Comparison of ENCODE assay signal across 12 mouse cellular contexts in the genomic region with DNA sequence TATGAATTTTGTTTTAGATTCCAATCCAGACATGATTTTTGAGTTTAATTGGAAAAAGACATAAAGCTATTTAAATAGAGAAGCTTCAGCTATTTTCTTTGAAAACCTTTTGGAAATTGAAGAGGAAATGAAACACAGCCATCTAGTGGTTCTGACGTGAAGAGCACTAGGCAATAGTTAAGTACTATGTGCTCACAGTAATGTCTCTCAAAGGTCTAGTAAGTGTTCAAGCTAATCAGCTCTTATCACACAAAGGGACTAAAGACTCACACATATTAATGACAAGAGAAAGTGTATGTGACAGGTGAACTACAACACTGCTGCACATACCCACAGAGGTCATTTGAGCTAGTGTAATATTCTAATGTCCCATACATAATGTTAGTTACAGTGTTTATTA. TPM values are rescaled to one million over a fixed set of nuclear protein-coding genes. Genes with fewer than 3 reads are reported as not detected.
DNase-seq lines count a peak whose midpoint lies in the region; ATAC-seq and TF ChIP-seq lines count a peak whose summit lies in the region.
"Had no signal": no experiment of that assay in that cellular context is flagged by ENCODE, and none has a peak within 500 bp of the region (broad histone marks: within the 10 kb centered on the region; RNA-seq: fewer than 3 reads in every experiment).

No protein-coding gene starts in this region.

- ATAC-seq in heart, postnatal 0 days (ENCODE audit: insufficient read depth, low read depth): no peak
- no peak for ATAC-seq in heart, embryonic 12.5 days (ENCODE audit: insufficient number of reproducible peaks, low FRiP score)
- ATAC-seq in midbrain, embryonic 14.5 days (ENCODE audit: low FRiP score, low TSS enrichment): no peak
- ATAC-seq in embryonic facial prominence, embryonic 14.5 days (ENCODE audit: low read depth): no peak
- no peak for ATAC-seq in stomach, postnatal 0 days (ENCODE audit: low FRiP score, low TSS enrichment)

- H3K27ac ChIP-seq in heart, postnatal 0 days (ENCODE audit: low read depth): no peak overlapping the region
- no peak overlapping the region for H3K27ac ChIP-seq in heart, embryonic 12.5 days (ENCODE audit: poor library complexity, severe bottlenecking)
- no peak overlapping the region for H3K27ac ChIP-seq in midbrain, embryonic 14.5 days (replicated peaks; ENCODE audit: low read depth, low read length)
- no peak overlapping the region for H3K27ac ChIP-seq in midbrain, embryonic 10.5 days (replicated peaks)
- H3K27ac ChIP-seq in embryonic facial prominence, embryonic 14.5 days (replicated peaks; ENCODE audit: low read depth, low read length): no peak overlapping the region
- no peak overlapping the region for H3K27ac ChIP-seq in stomach, postnatal 0 days (replicated peaks)

- TF ChIP-seq EP300 in heart, postnatal 0 days (IDR thresholded peaks at IDR 0.05; ENCODE audit: low read depth): no peak
- TF ChIP-seq EP300 in stomach, postnatal 0 days (optimal IDR thresholded peaks at IDR 0.05): no peak

- TF ChIP-seq CTCF in heart, postnatal 0 days (IDR thresholded peaks at IDR 0.05; ENCODE audit: low read depth): peak; percentile 42; the same call in 1 of the 2 replicates
- peak; percentile 63 for TF ChIP-seq CTCF in stomach, postnatal 0 days (IDR thresholded peaks at IDR 0.05; ENCODE audit: low read depth)

- DNase-seq in heart, postnatal 0 days (ENCODE audit: low spot score): peak; percentile 64
- DNase-seq in midbrain, embryonic 14.5 days: peak; percentile 67
- no peak for DNase-seq in midbrain, embryonic 10.5 days (ENCODE audit: low spot score)
- peak; percentile 13 for DNase-seq in embryonic facial prominence, embryonic 14.5 days (ENCODE audit: low spot score)
- DNase-seq in stomach, postnatal 0 days (ENCODE audit: low spot score): no peak
- no peak for DNase-seq in adrenal gland, adult 2 months
- no peak for DNase-seq in spleen, postnatal 4 days (ENCODE audit: low spot score in 2 of 2)
- DNase-seq: adrenal gland, postnatal 25 days; kidney, postnatal 14 days; lung, postnatal 36 days; spleen, adult 18-20 months had no signal

- H3K4me3 ChIP-seq in heart, postnatal 0 days (ENCODE audit: low read depth, low read length): no peak overlapping the region
- H3K4me3 ChIP-seq in heart, embryonic 12.5 days: no peak overlapping the region
- H3K4me3 ChIP-seq in midbrain, embryonic 14.5 days (replicated peaks; ENCODE audit: low read depth, low read length): no peak overlapping the region
- H3K4me3 ChIP-seq in midbrain, embryonic 10.5 days: no peak overlapping the region
- H3K4me3 ChIP-seq in embryonic facial prominence, embryonic 14.5 days (ENCODE audit: low read depth, low read length): no peak overlapping the region
- no peak overlapping the region for H3K4me3 ChIP-seq in stomach, postnatal 0 days (ENCODE audit: low read depth, low read length)

- no peaks in the 10 kb centered on the region for H3K27me3 ChIP-seq in heart, postnatal 0 days (ENCODE audit: control insufficient read depth, insufficient read depth, low read length)
- H3K27me3 ChIP-seq in heart, embryonic 12.5 days (replicated peaks): no peaks in the 10 kb centered on the region
- H3K27me3 ChIP-seq in midbrain, embryonic 14.5 days (ENCODE audit: control insufficient read depth, insufficient read depth, low read length): no peaks in the 10 kb centered on the region
- H3K27me3 ChIP-seq in midbrain, embryonic 10.5 days (ENCODE audit: low read depth, poor library complexity, severe bottlenecking): no peaks in the 10 kb centered on the region
- no peaks in the 10 kb centered on the region for H3K27me3 ChIP-seq in embryonic facial prominence, embryonic 14.5 days (replicated peaks; ENCODE audit: control insufficient read depth, insufficient read depth, low read length)
- no peaks in the 10 kb centered on the region for H3K27me3 ChIP-seq in stomach, postnatal 0 days (ENCODE audit: control insufficient read depth, insufficient read depth, low read length)

- no peak overlapping the region for H3K4me2 ChIP-seq in heart, postnatal 0 days (ENCODE audit: low read depth, low read length)
- no peak overlapping the region for H3K4me2 ChIP-seq in heart, embryonic 12.5 days
- no peak overlapping the region for H3K4me2 ChIP-seq in midbrain, embryonic 14.5 days (ENCODE audit: low read length)
- H3K4me2 ChIP-seq in embryonic facial prominence, embryonic 14.5 days (ENCODE audit: low read depth, low read length): no peak overlapping the region
- H3K4me2 ChIP-seq in stomach, postnatal 0 days (replicated peaks; ENCODE audit: low read depth): no peak overlapping the region

- H3K9me3 ChIP-seq in heart, postnatal 0 days (replicated peaks; ENCODE audit: control insufficient read depth, low read length): no peaks in the 10 kb centered on the region
- H3K9me3 ChIP-seq in heart, embryonic 12.5 days (replicated peaks): no peaks in the 10 kb centered on the region
- no peaks in the 10 kb centered on the region for H3K9me3 ChIP-seq in midbrain, embryonic 14.5 days (ENCODE audit: control insufficient read depth, low read length)
- H3K9me3 ChIP-seq in midbrain, embryonic 10.5 days (replicated peaks): no peaks in the 10 kb centered on the region
- H3K9me3 ChIP-seq in embryonic facial prominence, embryonic 14.5 days (ENCODE audit: control insufficient read depth, low read length): no peaks in the 10 kb centered on the region
- no peaks in the 10 kb centered on the region for H3K9me3 ChIP-seq in stomach, postnatal 0 days (ENCODE audit: control insufficient read depth, low read length)

- H3K9ac ChIP-seq in heart, postnatal 0 days (replicated peaks; ENCODE audit: low read depth, low read length): no peak overlapping the region
- H3K9ac ChIP-seq in heart, embryonic 12.5 days: no peak overlapping the region
- H3K9ac ChIP-seq in midbrain, embryonic 14.5 days (replicated peaks; ENCODE audit: low read length): no peak overlapping the region
- H3K9ac ChIP-seq in embryonic facial prominence, embryonic 14.5 days (ENCODE audit: low read depth, low read length): no peak overlapping the region
- H3K9ac ChIP-seq in stomach, postnatal 0 days (ENCODE audit: low read length): no peak overlapping the region

- peaks cover 4% of the 10 kb centered on the region; the same call in 1 of the 2 replicates for H3K4me1 ChIP-seq in heart, postnatal 0 days (ENCODE audit: control insufficient read depth, insufficient read depth)
- H3K4me1 ChIP-seq in heart, embryonic 12.5 days (replicated peaks): peaks cover 9% of the 10 kb centered on the region
- H3K4me1 ChIP-seq in midbrain, embryonic 14.5 days (ENCODE audit: control insufficient read depth, insufficient read depth, low read length): no peaks in the 10 kb centered on the region
- H3K4me1 ChIP-seq in midbrain, embryonic 10.5 days: no peaks in the 10 kb centered on the region
- H3K4me1 ChIP-seq in embryonic facial prominence, embryonic 14.5 days (ENCODE audit: control insufficient read depth, insufficient read depth, low read length): no peaks in the 10 kb centered on the region
- no peaks in the 10 kb centered on the region for H3K4me1 ChIP-seq in stomach, postnatal 0 days (replicated peaks; ENCODE audit: control insufficient read depth, insufficient read depth)

- 16% methylated on average over 1 of the region's 1 CpGs for WGBS in heart, postnatal 0 days
- WGBS in heart, embryonic 12.5 days: 18% methylated on average over 1 of the region's 1 CpGs
- 29% methylated on average over 1 of the region's 1 CpGs for WGBS in midbrain, embryonic 14.5 days
- WGBS in midbrain, embryonic 10.5 days: 27% methylated on average over 1 of the region's 1 CpGs
- 19% methylated on average over 1 of the region's 1 CpGs for WGBS in embryonic facial prominence, embryonic 14.5 days
- WGBS in stomach, postnatal 0 days: 2% methylated on average over 1 of the region's 1 CpGs

- H3K36me3 ChIP-seq in heart, postnatal 0 days (replicated peaks; ENCODE audit: control insufficient read depth, insufficient read depth, low read length): no peaks in the 10 kb centered on the region
- H3K36me3 ChIP-seq in heart, embryonic 12.5 days: no peaks in the 10 kb centered on the region
- no peaks in the 10 kb centered on the region for H3K36me3 ChIP-seq in midbrain, embryonic 14.5 days (ENCODE audit: control insufficient read depth, insufficient read depth, low read length)
- no peaks in the 10 kb centered on the region for H3K36me3 ChIP-seq in midbrain, embryonic 10.5 days
- no peaks in the 10 kb centered on the region for H3K36me3 ChIP-seq in embryonic facial prominence, embryonic 14.5 days (ENCODE audit: control insufficient read depth, insufficient read depth, low read length)
- H3K36me3 ChIP-seq in stomach, postnatal 0 days (ENCODE audit: control insufficient read depth, insufficient read depth, low read length): no peaks in the 10 kb centered on the region

RNA-seq across cellular contexts. Expression of gene Ccdc171, which starts 54.8 kb away (rescaled TPM):
- total RNA-seq in heart, postnatal 0 days (2014; rRNA removed; ENCODE audit: low replicate concordance): 0.46 and 2.0 TPM in 2 replicates
- 1.2 and 2.0 TPM in 2 replicates for polyA plus RNA-seq in heart, postnatal 0 days (2015; fragmentation: Nextera tagmentation; extraction: Ambion mirVana)
- polyA plus RNA-seq in heart, embryonic 12.5 days (2016; fragmentation: Nextera tagmentation; extraction: Ambion mirVana): 3.5 and 3.9 TPM in 2 replicates
- polyA plus RNA-seq in midbrain, embryonic 14.5 days (2014; fragmentation: Nextera tagmentation; extraction: Ambion mirVana): 3.5 and 4.7 TPM in 2 replicates
- 4.3 and 5.1 TPM in 2 replicates for polyA plus RNA-seq in midbrain, embryonic 10.5 days (2016; fragmentation: Nextera tagmentation; extraction: Ambion mirVana)
- 3.7 and 4.0 TPM in 2 replicates for polyA plus RNA-seq in embryonic facial prominence, embryonic 14.5 days (2014; fragmentation: Nextera tagmentation; extraction: Ambion mirVana)
- polyA plus RNA-seq in stomach, postnatal 0 days (2015; fragmentation: Nextera tagmentation; extraction: Ambion mirVana): 1.0 and 1.4 TPM in 2 replicates
- total RNA-seq in adrenal gland, adult 2 months (2021): 1 to 10 TPM; 1.8 to 2.2 TPM
- polyA plus RNA-seq in adrenal gland, adult 2 months (2012; rRNA removed): 0.20 and 0.40 TPM in 2 replicates

Comparison
In these comparisons a context has a peak if more than half of its experiments do, and no peak if none do; other contexts are left out.
1. DNase-seq: peak in heart, postnatal 0 days (single experiment), midbrain, embryonic 14.5 days (single experiment) and embryonic facial prominence, embryonic 14.5 days (single experiment); none in midbrain, embryonic 10.5 days (single experiment), stomach, postnatal 0 days (single experiment), adrenal gland, adult 2 months (single experiment) and spleen, postnatal 4 days (0 of 2).